Mouse (Mus musculus) megakaryocyte, embryonic 14.5 days (primary cell): ENCODE results near the gene Akap13. TPM values are rescaled to one million over a fixed set of nuclear protein-coding genes. Genes with fewer than 3 reads are reported as not detected.

Experiments used
- H3K27me3 ChIP-seq: replicated peaks from 2 replicates; pipeline ENCODE3; 2012; ENCODE audit warnings: inconsistent platforms
- H3K36me3 ChIP-seq: replicated peaks from 2 replicates; pipeline ENCODE3; 2012; ENCODE audit warnings: low read length, inconsistent platforms, mixed read lengths
- H3K4me1 ChIP-seq: 2 replicates; pipeline ENCODE4 v1.6.1; 2012; ENCODE audit warnings: inconsistent platforms
- H3K4me3 ChIP-seq: replicated peaks from 2 replicates; pipeline ENCODE3; 2012; ENCODE audit warnings: moderate library complexity, mild to moderate bottlenecking, inconsistent platforms
- H3K9me3 ChIP-seq: 2 replicates; pipeline ENCODE4 v1.6.1; 2012; ENCODE audit warnings: inconsistent platforms
- FLI1 ChIP-seq: IDR thresholded peaks from 2 replicates; pipeline ENCODE4 v1.6.1; 2012; ENCODE audit warnings: low read length, inconsistent platforms, mixed read lengths
- GATA1 ChIP-seq: IDR thresholded peaks from 3 replicates; pipeline ENCODE4 v1.6.1; 2012; ENCODE audit warnings: mixed read lengths, low read length, inconsistent platforms, borderline replicate concordance
- polyA plus RNA-seq: library from polyadenylated mRNA; stranded (reverse); fragments of >175 nt; gene quantifications from 2 replicates; pipeline ENCODE4 v1.2.3, GENCODE M21; 2012; ENCODE audit warnings: low replicate concordance; ENCODE audit not compliant: insufficient read depth

Akap13 gene
- 7.6 and 9.5 TPM in 2 replicates for polyA plus RNA-seq

- peaks cover 13% of the 10 kb centered on the region for H3K4me1 ChIP-seq
- TF ChIP-seq FLI1 = no peak
- no peak for TF ChIP-seq GATA1
- peaks cover 2% of the 10 kb centered on the region for H3K27me3 ChIP-seq
- peak within 1 kb of the TSS; percentile 94 for H3K4me3 ChIP-seq
- no peaks in the 10 kb centered on the region for H3K36me3 ChIP-seq
- H3K9me3 ChIP-seq = 0 out of 2 replicates have a peak, but pooled peaks cover 4% of the 10 kb centered on the region
These were observed at the start of gene Akap13 for GRCm38 (mm10) chr7:75455223-75456151. Akap13 (plus strand) TSS chr7:75455534.

DNA sequence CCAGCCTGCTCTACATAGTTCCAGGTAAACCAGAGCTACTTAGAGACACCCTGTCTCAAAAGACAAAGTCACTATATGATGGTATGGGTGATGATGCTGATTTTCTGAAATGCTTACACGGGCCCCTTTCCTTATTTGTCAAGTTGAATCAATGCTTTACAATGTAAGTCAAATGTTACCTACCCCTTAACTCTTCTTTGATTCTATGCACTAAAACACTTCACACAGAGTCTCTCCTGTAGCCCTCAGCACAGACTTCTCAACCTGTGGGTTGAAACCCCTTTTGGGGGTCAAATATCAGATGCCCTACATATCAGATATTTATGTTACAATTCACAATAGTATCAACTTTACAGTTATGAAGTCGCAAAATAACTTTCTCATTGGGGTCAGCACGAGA is 44.7 kb upstream of the Akap13 start:
- H3K4me3 ChIP-seq = no peak overlapping the region
- H3K36me3 ChIP-seq = no peaks in the 10 kb centered on the region
- peaks cover 1% of the 10 kb centered on the region; the same call in 1 of the 2 replicates for H3K4me1 ChIP-seq
- TF ChIP-seq FLI1 (no peak), GATA1 (no peak)
- H3K9me3 ChIP-seq = 0 out of 2 replicates have a peak, but pooled peaks cover 7% of the 10 kb centered on the region
- peaks cover 4% of the 10 kb centered on the region for H3K27me3 ChIP-seq

DNA sequence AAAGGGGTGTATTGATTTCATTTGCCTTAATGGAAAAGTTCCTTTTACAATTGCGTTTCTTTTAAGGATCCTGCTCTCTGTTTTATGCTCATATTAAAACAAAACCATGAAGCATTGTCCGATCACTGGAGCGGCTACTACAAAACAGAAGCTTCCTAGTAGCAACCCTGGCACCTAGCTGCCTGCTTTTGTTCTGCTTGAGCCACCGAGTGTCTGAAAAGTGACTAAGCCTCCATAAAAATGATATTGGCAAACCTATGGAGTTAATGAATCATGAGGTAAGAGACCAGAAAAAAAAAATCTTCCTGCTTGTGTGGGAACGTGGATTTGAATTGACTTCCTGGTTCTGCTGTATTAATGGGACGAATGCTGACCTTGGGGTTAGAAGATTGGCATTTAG is 44.1 kb upstream of the Akap13 start:
- H3K9me3 ChIP-seq = 0 out of 2 replicates have a peak, but pooled peaks cover 4% of the 10 kb centered on the region
- H3K36me3 ChIP-seq = no peaks in the 10 kb centered on the region
- no peak overlapping the region for H3K4me3 ChIP-seq
- H3K4me1 ChIP-seq = peaks cover 7% of the 10 kb centered on the region
- H3K27me3 ChIP-seq = peaks cover 4% of the 10 kb centered on the region
- no peak for TF ChIP-seq GATA1
- no peak for TF ChIP-seq FLI1

- H3K36me3 ChIP-seq = no peaks in the 10 kb centered on the region
- no peak overlapping the region for H3K4me3 ChIP-seq
- TF ChIP-seq FLI1 (no peak), GATA1 (no peak)
- H3K27me3 ChIP-seq = peaks cover 2% of the 10 kb centered on the region
- H3K9me3 ChIP-seq = no peaks in the 10 kb centered on the region
- peaks cover 8% of the 10 kb centered on the region for H3K4me1 ChIP-seq
These were observed 43.3 kb upstream of the Akap13 start for GRCm38 (mm10) chr7:75412011-75412510.

- no peaks in the 10 kb centered on the region for H3K36me3 ChIP-seq
- TF ChIP-seq GATA1 = no peak
- no peak for TF ChIP-seq FLI1
- H3K9me3 ChIP-seq = no peaks in the 10 kb centered on the region
- peaks cover 2% of the 10 kb centered on the region for H3K27me3 ChIP-seq
- H3K4me3 ChIP-seq = no peak overlapping the region
- peaks cover 8% of the 10 kb centered on the region for H3K4me1 ChIP-seq
These were observed 42.8 kb upstream of the Akap13 start for GRCm38 (mm10) chr7:75412568-75412967.

GRCm38 (mm10) chr7:75413903-75414302 is 41.4 kb upstream of the Akap13 start:
- no peaks in the 10 kb centered on the region for H3K36me3 ChIP-seq
- peaks cover 8% of the 10 kb centered on the region for H3K4me1 ChIP-seq
- no peaks in the 10 kb centered on the region for H3K9me3 ChIP-seq
- H3K4me3 ChIP-seq = no peak overlapping the region
- TF ChIP-seq FLI1 (no peak), GATA1 (no peak)
- H3K27me3 ChIP-seq = no peaks in the 10 kb centered on the region

GRCm38 (mm10) chr7:75414316-75414715 is 41.0 kb upstream of the Akap13 start:
- no peaks in the 10 kb centered on the region for H3K27me3 ChIP-seq
- no peaks in the 10 kb centered on the region for H3K9me3 ChIP-seq
- TF ChIP-seq FLI1 (no peak), GATA1 (no peak)
- H3K36me3 ChIP-seq = no peaks in the 10 kb centered on the region
- peaks cover 8% of the 10 kb centered on the region for H3K4me1 ChIP-seq
- H3K4me3 ChIP-seq = no peak overlapping the region

DNA sequence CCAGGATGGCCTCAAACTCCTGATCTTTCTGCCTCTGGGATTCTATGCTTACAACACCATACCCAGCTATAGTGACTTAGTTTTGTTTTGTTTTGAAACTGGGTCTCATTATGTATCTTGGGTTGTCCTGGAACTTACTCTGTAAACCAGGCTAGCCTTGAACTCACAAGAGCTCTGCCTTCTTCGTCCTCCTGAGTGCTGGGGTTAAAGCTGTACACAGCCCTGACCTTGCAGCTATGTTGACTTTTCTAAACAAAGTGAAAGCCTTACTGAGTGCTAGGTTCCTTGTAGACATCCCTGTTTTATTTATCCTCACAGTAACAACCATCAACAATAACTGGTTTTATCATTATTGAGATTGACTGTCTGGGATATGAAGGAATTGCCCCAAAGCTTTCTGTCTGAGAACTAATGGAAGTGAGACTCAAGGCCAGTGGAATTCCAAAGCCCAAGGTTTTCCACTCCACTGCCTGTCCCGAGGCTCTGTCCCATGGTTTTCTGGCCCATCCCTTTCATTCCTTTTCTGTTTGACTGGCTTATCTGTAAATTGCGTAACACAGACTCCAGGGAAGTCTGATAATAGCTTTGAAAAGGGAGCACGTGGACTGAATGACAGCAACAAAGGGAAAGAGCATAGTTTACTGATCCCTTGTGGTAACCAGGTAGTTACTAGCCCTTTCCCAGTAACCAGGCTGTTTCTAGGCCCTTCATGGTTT is 40.0 kb upstream of the Akap13 start:
- TF ChIP-seq GATA1 (no peak), FLI1 (no peak)
- no peaks in the 10 kb centered on the region for H3K27me3 ChIP-seq
- no peak overlapping the region for H3K4me3 ChIP-seq
- peaks cover 8% of the 10 kb centered on the region for H3K4me1 ChIP-seq
- H3K36me3 ChIP-seq = no peaks in the 10 kb centered on the region
- H3K9me3 ChIP-seq = no peaks in the 10 kb centered on the region

- TF ChIP-seq FLI1 (no peak), GATA1 (no peak)
- no peak overlapping the region for H3K4me3 ChIP-seq
- H3K9me3 ChIP-seq = no peaks in the 10 kb centered on the region
- H3K4me1 ChIP-seq = peaks cover 12% of the 10 kb centered on the region
- no peaks in the 10 kb centered on the region for H3K36me3 ChIP-seq
- no peaks in the 10 kb centered on the region for H3K27me3 ChIP-seq
These were observed 39.3 kb upstream of the Akap13 start for GRCm38 (mm10) chr7:75415882-75416585.
